Mouse (Mus musculus) limb, embryonic 13.5 days (tissue): ENCODE data around the gene Gng3. TPM values are rescaled to one million over a fixed set of nuclear protein-coding genes. Genes with fewer than 3 reads are reported as not detected.

Experiments
- ATAC-seq: fragments of 200-750 bp; cut with Nextera tagmentation; 2 replicates; pipeline ENCODE4 v1.8.0; 2017; ENCODE audit warnings: low read depth, moderate number of reproducible peaks, moderate TSS enrichment; ENCODE audit not compliant: low FRiP score
- H3K27ac ChIP-seq: fragments of 300-500 bp; sonication (generic); 2 replicates; pipeline ENCODE4 v1.5.1; 2015; ENCODE audit warnings: inconsistent platforms, mild to moderate bottlenecking, moderate library complexity
- H3K27me3 ChIP-seq: fragments of 300-500 bp; sonication (generic); 2 replicates; pipeline ENCODE4 v1.6.1; 2015; ENCODE audit warnings: mild to moderate bottlenecking, inconsistent platforms
- H3K36me3 ChIP-seq: fragments of 300-500 bp; sonication (generic); 2 replicates; pipeline ENCODE4 v1.6.1; 2015; ENCODE audit warnings: inconsistent platforms, mild to moderate bottlenecking, moderate library complexity
- H3K4me1 ChIP-seq: fragments of 300-500 bp; sonication (generic); 2 replicates; pipeline ENCODE4 v1.6.1; 2015; ENCODE audit warnings: inconsistent platforms
- H3K4me2 ChIP-seq: fragments of 300-500 bp; sonication (generic); replicated peaks from 2 replicates; pipeline ENCODE4 v1.6.1; 2015; ENCODE audit warnings: inconsistent platforms, mild to moderate bottlenecking, moderate library complexity
- H3K4me3 ChIP-seq: fragments of 300-500 bp; sonication (generic); 2 replicates; pipeline ENCODE4 v1.5.1; 2015; ENCODE audit warnings: moderate library complexity, mild to moderate bottlenecking, inconsistent platforms
- H3K9ac ChIP-seq: fragments of 300-500 bp; sonication (generic); 2 replicates; pipeline ENCODE4 v1.6.1; 2015; ENCODE audit warnings: mild to moderate bottlenecking, inconsistent platforms
- H3K9me3 ChIP-seq: fragments of 300-500 bp; sonication (generic); 2 replicates; pipeline ENCODE4 v1.6.1; 2016; ENCODE audit warnings: inconsistent platforms
- WGBS: fragments of 180-500 bp; shearing (Covaris S2); methylation state at CpG from one replicate; pipeline ENCODE4 v1.1.7; 2015; 5-methylcytosine and 5-hydroxymethylcytosine counted together
- polyA plus RNA-seq: library from polyadenylated mRNA; unstranded; fragments of >200 nt; fragmentation: Nextera tagmentation; extraction: Ambion mirVana; gene quantifications from 2 replicates; pipeline ENCODE4 v1.2.1, GENCODE M21; 2015

Gene Gng3
- 8.7 and 8.8 TPM in 2 replicates for polyA plus RNA-seq

DNA sequence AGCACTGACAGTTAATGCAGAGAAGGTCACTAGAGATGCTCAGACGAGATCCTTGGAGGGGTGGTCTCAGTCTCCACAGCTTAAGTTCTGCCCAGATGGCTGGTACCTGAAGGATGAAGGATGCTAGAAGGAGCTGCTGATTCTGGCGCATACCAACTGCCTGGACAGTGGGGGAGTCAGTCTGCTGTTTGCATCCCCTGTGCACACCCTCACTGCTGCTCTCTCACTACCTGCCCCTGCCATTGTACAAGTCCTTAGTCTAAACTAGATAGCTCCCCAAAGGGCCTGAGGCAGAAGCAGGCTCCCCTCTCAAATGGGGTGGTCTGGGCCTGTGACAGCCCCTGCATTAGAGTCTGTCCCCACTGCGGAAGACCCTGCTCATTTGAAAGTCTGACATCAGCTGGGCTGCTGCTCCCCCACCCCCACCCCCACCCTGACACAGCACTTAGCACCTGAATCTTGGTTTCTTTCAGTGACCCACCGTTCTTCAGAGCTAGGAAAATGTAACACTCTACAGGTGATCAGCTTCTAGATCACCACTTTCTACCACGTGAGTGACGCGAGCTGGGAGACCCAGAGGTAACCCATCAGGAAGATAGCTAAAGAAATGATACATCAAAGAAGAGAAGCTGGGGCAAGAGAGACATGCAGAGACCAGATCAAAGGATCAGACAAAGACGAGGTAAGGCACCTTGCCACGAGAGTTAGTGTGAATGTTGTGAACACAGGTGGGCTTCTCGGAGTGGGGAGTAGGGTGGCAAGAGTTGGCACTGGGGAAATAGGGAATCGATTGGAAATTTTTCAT lies at the start of gene Gng3:
TSS of gene Gng3 (minus strand) at position 92 of the 805 bp plus-strand sequence.
- H3K9me3 ChIP-seq: no peaks in the 10 kb centered on the region
- no peaks in the 10 kb centered on the region for H3K27me3 ChIP-seq
- H3K4me1 ChIP-seq: peaks cover 32% of the 10 kb centered on the region
- WGBS: 48% methylated on average over 11 of the region's 11 CpGs
- H3K27ac ChIP-seq: peak within 1 kb of the TSS; percentile 96
- peak within 1 kb of the TSS; percentile 50 for H3K4me3 ChIP-seq
- peaks cover 29% of the 10 kb centered on the region for H3K36me3 ChIP-seq
- peak within 1 kb of the TSS; percentile 82 for H3K4me2 ChIP-seq
- peak within 1 kb of the TSS; percentile 80 for H3K9ac ChIP-seq
- no peak for ATAC-seq

DNA sequence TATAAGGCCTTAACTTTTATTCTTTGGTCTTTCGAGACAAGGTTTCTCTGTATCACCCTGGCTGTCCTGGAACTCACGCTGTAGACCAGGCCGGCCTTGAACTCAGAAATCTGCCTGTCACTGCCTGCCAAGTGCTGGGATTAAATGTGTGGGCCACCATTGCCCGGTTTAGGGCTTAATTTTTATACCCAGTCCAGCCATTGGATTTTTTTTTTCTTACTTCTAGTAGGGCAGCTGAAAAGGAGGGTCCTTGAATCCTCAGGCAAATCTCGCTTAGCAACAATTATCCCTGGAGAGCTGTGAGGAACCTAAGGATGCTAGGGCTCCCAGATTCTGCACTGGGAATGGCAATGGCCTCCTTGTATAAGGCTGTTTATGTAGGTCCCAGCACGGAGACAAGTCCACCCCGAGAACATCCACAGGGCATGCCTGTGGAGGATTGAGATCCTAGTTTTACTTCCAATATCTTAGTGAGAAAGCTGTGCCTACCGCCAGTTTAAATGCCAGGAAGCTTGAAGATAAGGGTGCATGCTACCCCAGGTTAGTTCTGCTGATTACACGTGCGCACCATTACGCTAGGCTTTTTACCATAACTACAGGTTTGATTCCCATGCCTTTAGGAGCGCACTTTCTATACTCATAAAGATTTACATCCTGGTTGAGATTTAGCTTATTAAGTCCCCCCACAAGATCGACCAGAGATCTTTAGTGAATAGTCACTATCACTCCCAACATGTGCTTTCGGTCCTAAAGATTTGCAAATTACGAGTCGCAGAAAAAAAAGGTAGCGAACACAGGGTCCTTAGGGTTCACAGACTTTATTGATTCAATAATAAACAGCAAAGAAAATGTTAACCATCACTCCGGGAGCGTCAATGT lies 48.8 kb upstream of the Gng3 start:
- ATAC-seq: no peak
- peak overlapping the region; percentile 93 for H3K9ac ChIP-seq
- H3K9me3 ChIP-seq: no peaks in the 10 kb centered on the region
- peak overlapping the region; percentile 70 for H3K4me3 ChIP-seq
- no peaks in the 10 kb centered on the region for H3K27me3 ChIP-seq
- peak overlapping the region; percentile 66 for H3K4me2 ChIP-seq
- H3K27ac ChIP-seq: peak overlapping the region; percentile 88
- 11% methylated on average over 19 of the region's 19 CpGs for WGBS
- H3K4me1 ChIP-seq: peaks cover 17% of the 10 kb centered on the region
- peaks cover 14% of the 10 kb centered on the region for H3K36me3 ChIP-seq

DNA sequence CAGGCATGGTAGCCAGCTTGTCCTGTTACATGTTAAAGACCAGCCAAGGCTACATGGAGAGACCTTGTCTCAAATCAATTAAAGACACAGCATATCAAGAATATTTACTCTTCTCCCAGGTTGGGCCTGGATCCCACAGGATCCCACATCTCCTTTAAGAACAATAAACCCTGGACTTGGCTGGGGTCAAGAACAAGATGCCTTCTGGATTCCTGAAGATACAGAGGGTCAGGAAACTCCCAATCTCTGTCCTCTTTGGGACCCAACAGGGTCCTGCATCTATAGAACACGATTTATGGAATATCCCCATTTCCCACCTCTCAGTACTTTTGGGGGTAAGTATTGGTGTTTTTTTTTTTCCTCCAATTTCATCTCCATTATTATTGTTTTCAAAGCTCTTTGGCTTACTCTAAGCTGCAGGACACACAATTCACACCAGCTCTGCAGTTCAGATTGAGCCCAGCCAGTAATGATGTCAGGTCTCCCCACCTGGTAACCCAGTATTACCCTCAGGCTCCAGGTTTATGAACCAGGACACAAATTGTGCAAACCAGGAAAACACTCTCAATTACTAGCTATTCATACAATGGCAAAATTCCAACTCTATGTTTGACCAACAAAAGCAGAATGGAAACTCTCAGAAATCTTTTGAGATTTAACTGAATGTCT lies 48.1 kb upstream of the Gng3 start:
- H3K9ac ChIP-seq: peak overlapping the region; percentile 93
- WGBS: 52% methylated on average over 1 of the region's 1 CpGs
- H3K27me3 ChIP-seq: no peaks in the 10 kb centered on the region
- no peak for ATAC-seq
- H3K27ac ChIP-seq: peak overlapping the region; percentile 88; the same call in 1 of the 2 replicates
- peaks cover 17% of the 10 kb centered on the region for H3K4me1 ChIP-seq
- H3K4me3 ChIP-seq: peak overlapping the region; percentile 70
- H3K9me3 ChIP-seq: no peaks in the 10 kb centered on the region
- H3K36me3 ChIP-seq: peaks cover 14% of the 10 kb centered on the region
- peak overlapping the region; percentile 66 for H3K4me2 ChIP-seq

DNA sequence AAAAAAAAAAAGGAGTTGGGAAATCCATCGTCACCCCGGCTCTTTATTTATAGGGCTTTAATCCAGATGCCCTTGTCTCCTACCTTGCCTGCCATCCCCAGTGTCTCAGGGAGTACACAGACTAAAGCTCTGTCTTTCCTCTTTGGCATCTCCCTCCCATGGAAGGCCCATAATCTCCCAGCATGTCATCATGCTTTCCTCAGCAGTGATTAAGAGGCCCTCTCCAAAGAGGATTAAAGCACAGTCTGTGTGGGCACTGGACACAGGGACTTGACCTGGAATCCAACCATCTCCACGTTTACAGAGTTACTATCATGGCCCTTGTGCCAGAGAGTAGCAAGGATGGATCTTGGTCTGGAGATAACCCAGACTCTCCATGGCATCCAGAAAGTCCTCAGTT lies 44.6 kb upstream of the Gng3 start, which contains the start of the genes Lbhd1 and Gm49403:
TSS of gene Lbhd1 (plus strand) at position 117 of the 400 bp plus-strand sequence.
TSS of gene Gm49403 (plus strand) at position 315 of the 400 bp plus-strand sequence.
- H3K36me3 ChIP-seq: peaks cover 4% of the 10 kb centered on the region; the same call in 1 of the 2 replicates
- no peaks in the 10 kb centered on the region for H3K9me3 ChIP-seq
- H3K9ac ChIP-seq: no peak within 1 kb of the TSS
- no peak within 1 kb of the TSS for H3K27ac ChIP-seq
- no peaks in the 10 kb centered on the region for H3K27me3 ChIP-seq
- 66% methylated on average over 3 of the region's 3 CpGs for WGBS
- no peak within 1 kb of the TSS for H3K4me3 ChIP-seq
- peaks cover 20% of the 10 kb centered on the region for H3K4me1 ChIP-seq
- no peak for ATAC-seq
- no peak within 1 kb of the TSS for H3K4me2 ChIP-seq

DNA sequence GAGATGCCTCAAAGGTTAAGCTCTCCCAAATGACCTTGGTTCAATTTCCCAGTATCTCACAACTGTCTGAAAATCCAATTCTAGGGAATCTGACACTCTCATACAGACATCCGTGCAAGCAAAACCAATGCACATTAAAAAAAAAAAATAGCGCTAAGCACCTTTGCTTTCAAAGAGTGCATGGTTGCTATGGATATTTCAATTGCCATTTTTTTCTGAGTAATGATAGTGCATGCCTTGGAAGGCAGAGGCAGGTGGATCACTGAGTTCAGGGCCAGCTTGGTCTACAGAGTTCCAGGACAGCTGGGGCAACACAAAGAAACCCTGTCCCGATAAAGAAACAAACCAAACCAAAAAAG lies 42.0 kb upstream of the Gng3 start:
- no peaks in the 10 kb centered on the region for H3K27me3 ChIP-seq
- no peak for ATAC-seq
- 19% methylated on average over 3 of the region's 3 CpGs for WGBS
- H3K4me2 ChIP-seq: peak overlapping the region; percentile 86
- H3K36me3 ChIP-seq: peaks cover 25% of the 10 kb centered on the region
- H3K9me3 ChIP-seq: no peaks in the 10 kb centered on the region
- H3K4me1 ChIP-seq: peaks cover 9% of the 10 kb centered on the region
- H3K4me3 ChIP-seq: peak overlapping the region; percentile 89
- peak overlapping the region; percentile 92 for H3K9ac ChIP-seq
- H3K27ac ChIP-seq: no peak overlapping the region; the same call in 1 of the 2 replicates

DNA sequence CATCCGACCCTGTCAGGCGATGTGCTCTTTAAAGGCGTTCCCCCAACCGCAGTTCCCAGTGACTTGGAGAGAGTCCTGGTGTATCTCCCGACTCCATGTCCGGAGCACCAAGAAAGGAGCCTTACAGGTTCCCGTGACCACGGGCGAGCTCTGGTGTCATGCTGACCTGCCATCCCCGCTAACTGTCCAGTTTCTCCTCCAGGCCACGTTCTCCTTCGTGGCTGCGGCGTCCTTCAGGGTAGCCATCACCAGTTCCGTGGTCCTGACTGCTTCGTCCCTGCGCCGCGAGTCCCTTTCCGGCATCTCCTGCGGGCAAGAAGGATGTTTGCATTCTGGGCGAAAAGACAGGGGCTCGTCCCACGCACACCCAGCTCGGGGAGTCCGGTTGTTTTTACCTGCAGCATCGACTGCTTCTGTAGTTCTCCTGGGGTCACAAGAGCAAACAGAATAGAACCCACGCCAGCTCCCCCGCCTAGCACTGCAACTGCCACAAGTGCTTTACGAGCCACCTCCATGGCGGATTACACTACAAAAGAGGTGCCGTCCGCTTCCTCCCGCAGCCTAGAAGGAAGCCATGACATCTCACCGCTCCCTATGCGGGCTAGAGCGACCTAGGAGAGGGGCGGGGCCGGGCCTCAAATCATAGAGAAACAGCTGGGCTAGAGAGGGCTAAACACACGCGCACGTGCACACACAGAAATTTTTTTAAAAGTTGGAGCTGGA lies 41.5 kb upstream of the Gng3 start, which contains the start of gene Uqcc3:
TSS of gene Uqcc3 (minus strand) at position 613 of the 723 bp plus-strand sequence.
- H3K9ac ChIP-seq: peak within 1 kb of the TSS; percentile 92
- peak within 1 kb of the TSS; percentile 89 for H3K4me3 ChIP-seq
- H3K27me3 ChIP-seq: no peaks in the 10 kb centered on the region
- peak within 1 kb of the TSS; percentile 81 for H3K27ac ChIP-seq
- peaks cover 9% of the 10 kb centered on the region for H3K4me1 ChIP-seq
- peaks cover 30% of the 10 kb centered on the region for H3K36me3 ChIP-seq
- peak; percentile 97 for ATAC-seq
- H3K4me2 ChIP-seq: peak within 1 kb of the TSS; percentile 86
- WGBS: under 1% methylated on average over 42 of the region's 42 CpGs
- H3K9me3 ChIP-seq: no peaks in the 10 kb centered on the region

DNA sequence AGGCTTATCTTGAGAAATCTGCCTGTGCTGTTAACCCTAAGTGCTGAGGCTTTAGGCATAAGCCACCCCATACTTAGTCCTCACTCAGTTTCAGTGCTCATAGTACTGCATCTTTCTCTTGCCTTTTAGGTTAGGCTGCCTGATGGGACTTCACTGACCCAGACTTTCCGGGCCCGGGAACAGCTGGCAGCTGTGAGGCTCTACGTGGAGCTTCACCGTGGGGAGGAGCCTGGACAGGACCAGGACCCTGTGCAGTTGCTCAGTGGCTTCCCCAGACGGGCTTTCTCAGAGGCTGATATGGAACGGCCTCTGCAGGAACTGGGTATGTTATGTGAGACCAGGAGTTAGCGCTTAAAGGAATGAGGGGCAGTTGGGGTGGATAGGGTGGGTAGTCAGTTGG lies 36.0 kb upstream of the Gng3 start:
- ATAC-seq: no peak
- H3K4me1 ChIP-seq: peaks cover 17% of the 10 kb centered on the region
- no peaks in the 10 kb centered on the region for H3K27me3 ChIP-seq
- WGBS: 91% methylated on average over 7 of the region's 7 CpGs
- H3K36me3 ChIP-seq: peaks cover 56% of the 10 kb centered on the region
- no peak overlapping the region for H3K4me2 ChIP-seq
- H3K9me3 ChIP-seq: no peaks in the 10 kb centered on the region
- no peak overlapping the region for H3K27ac ChIP-seq
- no peak overlapping the region for H3K9ac ChIP-seq
- no peak overlapping the region for H3K4me3 ChIP-seq

DNA sequence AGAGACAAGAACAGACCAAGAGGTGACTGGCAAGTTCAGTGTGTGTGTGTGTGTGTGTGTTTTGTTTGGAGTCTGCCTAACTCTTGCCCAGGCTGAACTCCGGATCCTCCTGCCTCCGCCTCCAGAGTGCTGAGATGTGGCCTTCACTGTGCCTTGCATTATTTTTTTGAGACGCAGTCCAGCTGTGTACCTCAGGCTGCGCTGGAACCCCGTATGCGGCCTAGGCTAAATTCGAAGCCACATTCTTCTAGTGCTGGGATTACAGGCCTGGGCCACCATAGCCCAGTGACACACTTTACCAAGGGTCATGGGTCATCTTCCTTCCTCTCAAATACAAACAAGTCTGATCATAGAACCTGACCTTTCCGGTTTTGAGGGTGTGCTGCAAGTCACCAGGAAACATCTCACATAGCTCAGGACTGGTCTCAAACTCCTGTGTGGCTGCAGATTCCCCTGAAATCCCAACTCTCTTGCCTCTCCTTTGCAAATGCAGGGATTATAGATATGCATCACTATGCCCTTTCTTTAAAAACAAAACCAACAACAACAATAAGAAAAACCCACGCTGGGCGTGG lies 33.4 kb upstream of the Gng3 start:
- H3K27ac ChIP-seq: peak overlapping the region; percentile 69; the same call in 1 of the 2 replicates
- H3K9ac ChIP-seq: peak overlapping the region; percentile 98

DNA sequence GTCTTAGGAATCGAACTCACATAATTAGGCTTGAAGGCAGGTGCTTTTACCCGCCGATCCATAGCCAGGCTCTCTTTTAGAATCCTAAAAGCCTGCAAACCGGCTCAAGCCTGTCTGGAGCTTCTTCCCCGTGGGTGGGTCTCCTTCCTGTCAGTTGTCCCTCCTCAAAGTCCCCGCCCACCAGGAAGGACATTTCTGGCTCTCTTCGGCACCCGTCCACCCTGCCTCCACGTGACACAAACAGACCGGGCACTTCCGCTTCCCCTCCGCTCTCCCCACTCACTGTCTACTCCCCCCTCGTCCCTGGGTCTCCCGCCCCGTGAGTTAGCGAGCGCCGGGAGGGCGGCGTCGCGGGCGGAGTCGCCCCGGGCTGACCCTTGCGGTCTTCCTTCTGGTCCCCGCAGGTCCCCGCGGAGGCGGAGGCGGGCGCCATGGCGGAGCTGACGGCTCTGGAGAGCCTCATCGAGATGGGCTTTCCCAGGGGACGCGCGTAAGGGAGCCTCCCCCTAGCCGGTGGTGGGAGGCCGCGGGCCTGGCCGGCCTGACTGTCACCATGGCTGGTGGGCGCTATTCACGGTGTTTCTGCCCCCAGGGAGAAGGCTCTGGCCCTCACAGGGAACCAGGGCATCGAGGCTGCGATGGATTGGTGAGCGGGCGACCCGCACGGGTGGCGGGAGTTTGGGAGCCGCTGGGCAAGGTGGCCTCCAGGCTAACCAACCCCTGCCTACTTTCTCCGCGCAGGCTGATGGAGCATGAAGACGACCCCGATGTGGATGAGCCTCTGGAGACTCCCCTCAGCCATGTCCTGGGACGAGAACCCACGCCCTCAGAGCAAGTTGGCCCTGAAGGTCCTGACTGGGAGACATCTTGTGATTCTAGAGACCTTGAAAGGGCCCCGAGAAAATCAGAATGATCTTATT lies 32.5 kb upstream of the Gng3 start, which contains the start of gene Ubxn1:
TSS of gene Ubxn1 (plus strand) at position 230 of the 920 bp plus-strand sequence.
- Histone ChIP-seq H3K4me2 (peak within 1 kb of the TSS; percentile 92), H3K27me3 (no peaks in the 10 kb centered on the region), H3K36me3 (peaks cover 36% of the 10 kb centered on the region), H3K9me3 (no peaks in the 10 kb centered on the region), H3K4me1 (peaks cover 9% of the 10 kb centered on the region), H3K27ac (peak within 1 kb of the TSS; percentile 69), H3K9ac (peak within 1 kb of the TSS; percentile 98), H3K4me3 (peak within 1 kb of the TSS; percentile 99)
- peak; percentile 98 for ATAC-seq
- 1% methylated on average over 59 of the region's 59 CpGs for WGBS

More for the DNA sequence above, 33.4 kb upstream of the Gng3 start:
- Histone ChIP-seq H3K9me3 (no peaks in the 10 kb centered on the region), H3K4me3 (peak overlapping the region; percentile 99), H3K27me3 (no peaks in the 10 kb centered on the region), H3K4me1 (peaks cover 9% of the 10 kb centered on the region), H3K36me3 (peaks cover 43% of the 10 kb centered on the region), H3K4me2 (peak overlapping the region; percentile 92)
- no peak for ATAC-seq
- WGBS: 78% methylated on average over 10 of the region's 10 CpGs

DNA sequence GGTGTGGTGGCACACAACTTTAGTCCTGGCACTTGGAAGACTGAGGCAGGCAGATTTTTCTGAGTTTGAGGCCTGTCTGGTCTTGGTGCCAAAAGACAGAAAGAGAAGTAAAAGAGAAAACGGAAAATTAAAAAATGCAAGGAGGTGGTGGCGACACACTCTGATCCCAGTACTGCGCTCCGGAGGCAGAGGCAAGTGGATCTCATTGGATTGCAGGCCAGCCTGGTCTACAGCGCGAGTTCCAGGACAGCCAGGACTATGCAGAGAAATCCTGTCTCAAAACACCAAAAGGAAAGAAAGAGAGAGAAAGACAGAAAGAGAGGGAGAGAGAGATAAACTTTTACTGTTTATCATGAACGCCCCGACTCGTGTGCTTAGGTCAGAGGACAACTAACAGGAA lies 31.8 kb upstream of the Gng3 start:
- H3K27ac ChIP-seq: no peak overlapping the region; the same call in 1 of the 2 replicates
- no peaks in the 10 kb centered on the region for H3K27me3 ChIP-seq
- no peak for ATAC-seq
- peaks cover 9% of the 10 kb centered on the region for H3K4me1 ChIP-seq
- H3K4me2 ChIP-seq: peak overlapping the region; percentile 92
- H3K4me3 ChIP-seq: peak overlapping the region; percentile 99
- peak overlapping the region; percentile 98 for H3K9ac ChIP-seq
- peaks cover 30% of the 10 kb centered on the region for H3K36me3 ChIP-seq
- no peaks in the 10 kb centered on the region for H3K9me3 ChIP-seq
- 56% methylated on average over 9 of the region's 9 CpGs for WGBS
